Mouse (Mus musculus): Measurements from ENCODE around the gene Cog3.

The Cog3 gene

GRCm38 (mm10) chr14:75697928-75698327 lies 56.4 kb downstream of the Cog3 start:
- DNase-seq (ENCODE audit: low spot score), result no peak

DNA sequence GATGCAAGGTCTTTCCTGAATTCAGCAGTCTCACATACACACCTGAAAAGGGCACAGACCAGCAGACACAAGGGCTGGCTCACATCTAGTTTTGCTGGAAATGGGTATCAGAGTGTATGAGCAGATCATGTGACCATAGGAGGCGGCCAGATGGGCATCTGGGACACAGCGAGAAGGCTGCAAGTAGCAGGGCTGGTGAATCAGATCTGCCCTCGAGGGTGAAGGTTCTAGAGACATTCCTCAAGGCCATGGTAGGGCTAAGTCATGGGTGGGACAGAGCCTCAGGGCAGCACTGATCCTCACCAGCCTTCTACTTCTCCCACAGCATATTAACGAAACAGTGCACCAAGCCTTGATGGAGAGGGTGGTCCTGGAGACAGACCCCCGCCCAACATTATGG lies 58.2 kb downstream of the Cog3 start:
- DNase-seq (ENCODE audit: low spot score), result no peak

DNA sequence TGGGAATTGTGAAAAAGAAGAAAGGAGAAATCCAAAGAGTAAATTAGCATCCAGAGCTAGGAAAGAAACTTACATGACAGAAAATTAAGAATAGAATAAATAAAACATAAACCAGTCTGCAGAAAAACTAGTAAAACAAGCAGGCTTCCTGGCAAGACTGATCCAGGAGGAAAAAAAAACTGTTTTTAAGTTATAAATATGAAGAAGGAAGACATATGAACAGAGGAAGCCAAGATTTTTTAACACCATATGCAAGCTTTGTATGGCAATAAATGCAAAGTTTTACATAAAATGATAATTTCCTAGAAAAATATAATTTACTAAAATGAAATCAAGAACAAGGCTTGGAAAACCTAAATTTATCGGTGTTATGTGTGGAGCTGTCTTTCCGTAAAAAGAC lies 63.9 kb downstream of the Cog3 start:
- DNase-seq (ENCODE audit: low spot score), result no peak

- no peak for DNase-seq (ENCODE audit: low spot score)
Observed at GRCm38 (mm10) chr14:75676316-75676715, 78.0 kb downstream of the Cog3 start.

DNA sequence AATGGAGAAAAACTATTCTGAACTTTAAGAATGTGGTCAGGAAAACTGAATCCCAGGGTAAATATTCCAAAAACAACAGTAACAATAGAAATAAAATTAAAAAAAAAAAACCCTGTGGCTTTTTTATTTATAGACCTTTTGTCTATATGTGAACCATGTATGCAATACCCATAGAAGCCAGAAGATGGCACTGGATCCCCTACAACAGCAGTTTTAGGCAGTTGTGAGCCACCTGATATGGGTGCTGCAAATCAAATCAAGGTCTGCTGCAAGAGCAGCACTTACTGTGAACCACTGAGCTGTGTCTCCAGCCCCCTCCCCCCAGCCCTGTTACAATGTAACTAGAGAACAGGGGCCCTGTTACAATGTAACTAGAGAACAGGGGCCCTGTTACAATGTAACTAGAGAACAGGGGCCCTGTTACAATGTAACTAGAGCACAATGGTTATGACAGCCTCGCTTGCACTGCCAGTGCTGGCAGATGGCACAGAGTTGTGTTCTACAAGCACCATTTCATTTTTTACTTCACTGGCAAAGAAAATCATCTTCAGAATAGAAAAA lies 85.2 kb downstream of the Cog3 start:
- no peak for DNase-seq (ENCODE audit: low spot score)

DNA sequence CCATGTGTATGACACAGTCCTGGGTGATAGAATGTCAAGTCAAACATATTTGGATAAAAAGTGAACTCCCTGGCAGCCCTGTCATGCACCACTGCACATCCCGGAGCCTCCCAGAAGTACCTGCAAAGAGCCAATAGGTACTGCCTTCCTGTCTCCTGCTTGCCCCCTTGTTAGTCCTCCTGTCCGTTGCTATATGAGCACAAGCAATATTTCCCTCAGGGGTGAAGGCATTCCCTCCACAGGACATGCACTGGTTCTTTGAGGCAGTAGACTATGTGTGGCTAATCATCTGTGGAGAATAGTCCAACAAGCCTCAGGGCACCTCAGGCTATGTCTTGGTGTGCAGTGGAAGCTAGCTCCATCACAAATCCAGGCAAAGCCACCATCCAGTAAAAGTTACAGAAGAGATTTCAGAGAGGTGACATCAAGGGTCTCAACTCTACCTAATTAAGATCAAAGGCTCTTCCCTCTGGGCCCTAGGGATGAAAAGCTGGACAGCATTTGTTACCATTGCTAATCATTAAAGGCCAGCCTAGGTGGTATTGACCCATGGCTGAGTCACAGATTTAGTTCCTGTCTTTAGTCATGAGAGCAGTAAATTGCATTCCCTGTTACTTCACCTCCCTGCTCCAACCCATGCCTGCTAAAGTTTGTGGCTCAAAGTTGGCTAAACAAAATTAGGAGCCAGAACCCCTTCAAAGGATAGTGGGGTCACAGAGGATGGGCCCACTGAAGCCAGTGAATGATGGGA lies 88.7 kb downstream of the Cog3 start:
- DNase-seq (ENCODE audit: low spot score), result no peak

- DNase-seq (ENCODE audit: low spot score), result no peak
Observed at GRCm38 (mm10) chr14:75661548-75661947, 92.8 kb downstream of the Cog3 start.

- no peak for DNase-seq (ENCODE audit: low spot score)
Observed at GRCm38 (mm10) chr14:75660936-75661335, 93.4 kb downstream of the Cog3 start.
